Mouse (Mus musculus): ENCODE measurements around the gene Nhlrc2. TPM values are rescaled to one million over a fixed set of nuclear protein-coding genes. Genes with fewer than 3 reads are reported as not detected.
A peak's percentile ranks its signal among the peaks of the same experiment; 100 is the strongest.
"Not testable (repeated sequence)": the region's sequence is repeated elsewhere in the genome, so short reads cannot be mapped to it uniquely, and the experiment has no call there.

Nhlrc2 gene
- 11.1 and 12.0 TPM in 2 replicates for polyA plus RNA-seq (2016; fragmentation: Nextera tagmentation; extraction: Ambion mirVana)

- Histone ChIP-seq H3K9ac (peak within 1 kb of the TSS; percentile 91), H3K9me3 (replicated peaks) (no peaks in the 10 kb centered on the region), H3K4me2 (peak within 1 kb of the TSS; percentile 86), H3K4me1 (peaks cover 51% of the 10 kb centered on the region), H3K27ac (peak within 1 kb of the TSS; percentile 96), H3K27me3 (replicated peaks) (no peaks in the 10 kb centered on the region), H3K36me3 (peaks cover 49% of the 10 kb centered on the region), H3K4me3 (peak within 1 kb of the TSS; percentile 81)
- peak; percentile 83 for ATAC-seq
- 1% methylated on average over 68 of the region's 69 CpGs for WGBS (ENCODE audit: insufficient replicate concordance)
Measured at GRCm38 (mm10) chr19:56548230-56549032, at the start of gene Nhlrc2. TSS of gene Nhlrc2 (plus strand) at chr19:56548261.

GRCm38 (mm10) chr19:56503069-56503468 lies 45.0 kb upstream of the Nhlrc2 start:
- not testable (repeated sequence) for H3K27me3 ChIP-seq (replicated peaks); H3K4me3 ChIP-seq; ATAC-seq; H3K9ac ChIP-seq; H3K4me1 ChIP-seq; H3K36me3 ChIP-seq; H3K4me2 ChIP-seq; H3K9me3 ChIP-seq (replicated peaks); H3K27ac ChIP-seq
- no CpG with 5 or more reads among the region's 5 CpGs for WGBS (ENCODE audit: insufficient replicate concordance)

DNA sequence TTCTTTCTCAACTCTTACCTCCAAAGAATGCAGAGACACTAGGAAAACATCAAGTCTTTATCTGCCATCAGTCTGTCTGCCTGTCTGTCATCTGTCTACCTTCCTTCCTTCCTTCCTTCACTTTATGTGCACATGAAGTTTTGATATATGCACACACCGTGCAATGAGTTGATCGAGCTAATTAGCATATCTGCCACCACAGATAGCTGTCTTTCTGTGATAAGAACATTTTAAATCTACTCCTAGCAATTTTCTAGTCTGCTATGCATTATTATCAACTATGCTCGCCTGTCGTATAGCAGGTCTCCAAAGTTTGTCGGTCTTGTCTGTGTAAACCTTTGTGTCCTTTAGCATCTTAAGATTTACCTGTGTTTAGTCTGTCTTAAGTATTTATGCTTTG lies 44.5 kb upstream of the Nhlrc2 start:
- no CpG with 5 or more reads among the region's 5 CpGs for WGBS (ENCODE audit: insufficient replicate concordance)
- H3K4me2 ChIP-seq; H3K36me3 ChIP-seq; H3K4me1 ChIP-seq; H3K27me3 ChIP-seq (replicated peaks); H3K9me3 ChIP-seq (replicated peaks); ATAC-seq; H3K27ac ChIP-seq; H3K4me3 ChIP-seq; H3K9ac ChIP-seq: not testable (repeated sequence)

DNA sequence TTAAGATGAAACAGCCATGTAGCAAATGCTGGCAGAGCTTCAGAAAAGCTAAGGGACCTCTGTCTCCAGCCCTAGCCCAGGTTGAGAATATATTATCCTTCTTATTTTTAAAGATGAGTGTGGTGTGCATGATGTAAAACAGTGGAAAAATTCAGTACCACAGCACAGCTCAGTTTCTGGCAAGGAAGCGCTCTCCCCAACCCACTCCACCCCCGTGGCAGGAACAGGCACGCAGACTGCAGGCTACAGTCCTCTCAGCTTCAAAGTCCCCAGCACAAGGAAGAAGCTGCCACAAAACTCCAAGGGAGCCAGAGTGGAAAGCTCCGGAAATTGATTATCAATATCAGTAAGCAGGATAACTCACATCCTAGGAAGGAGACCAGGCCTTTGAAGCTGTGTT lies 36.9 kb upstream of the Nhlrc2 start:
- H3K4me2 ChIP-seq; H3K9me3 ChIP-seq (replicated peaks); H3K27ac ChIP-seq; H3K4me1 ChIP-seq; H3K27me3 ChIP-seq (replicated peaks); H3K36me3 ChIP-seq; ATAC-seq; H3K4me3 ChIP-seq; H3K9ac ChIP-seq: not testable (repeated sequence)
- WGBS (ENCODE audit: insufficient replicate concordance), result no CpG with 5 or more reads among the region's 4 CpGs

DNA sequence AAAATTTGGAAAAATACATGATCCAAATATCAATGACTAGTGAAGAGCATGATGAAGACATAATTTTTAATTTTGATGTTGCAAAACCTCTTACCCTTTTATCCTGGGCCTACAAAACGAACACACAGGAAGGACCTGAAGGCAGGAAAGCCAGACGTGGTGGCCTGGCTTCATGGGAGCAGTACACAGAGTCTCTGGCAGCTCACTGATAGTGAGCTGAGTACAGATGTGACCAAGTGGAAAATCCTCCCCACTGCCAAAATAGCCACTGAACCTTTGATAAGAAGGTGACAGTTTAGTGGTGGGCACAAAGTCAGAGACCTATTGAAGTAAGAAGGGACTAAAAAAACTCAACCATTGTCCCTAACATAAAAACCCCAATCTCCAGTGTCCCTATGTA lies 34.5 kb upstream of the Nhlrc2 start:
- WGBS (ENCODE audit: insufficient replicate concordance), result no CpG with 5 or more reads among the region's 2 CpGs
- not testable (repeated sequence) for H3K4me3 ChIP-seq; H3K27me3 ChIP-seq (replicated peaks); H3K27ac ChIP-seq; H3K9ac ChIP-seq; H3K4me2 ChIP-seq; H3K4me1 ChIP-seq; H3K36me3 ChIP-seq; H3K9me3 ChIP-seq (replicated peaks)
- 0 out of 2 replicates have a peak, but pooled peaks have one; percentile 37 for ATAC-seq

DNA sequence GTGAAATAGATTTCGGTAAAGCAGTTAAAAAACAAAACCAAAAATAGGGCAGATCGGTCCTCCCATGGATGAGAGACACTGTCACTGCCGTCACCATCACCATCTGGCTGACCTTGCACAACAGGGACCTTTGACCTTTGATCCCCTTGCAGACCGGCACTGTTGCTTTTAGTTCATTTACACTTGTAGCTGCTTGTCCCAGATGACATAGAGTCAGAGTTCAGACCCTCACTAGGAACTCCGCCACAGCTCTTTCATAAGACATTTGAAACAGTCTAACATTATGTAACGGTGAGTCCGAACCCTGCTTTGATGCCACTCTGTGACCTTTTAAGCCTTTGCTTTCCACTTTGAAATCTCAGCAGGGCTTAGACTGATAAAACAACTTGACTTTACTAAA lies 28.7 kb upstream of the Nhlrc2 start:
- not testable (repeated sequence) for H3K27me3 ChIP-seq (replicated peaks); H3K27ac ChIP-seq; H3K4me3 ChIP-seq; H3K9me3 ChIP-seq (replicated peaks); H3K36me3 ChIP-seq; H3K4me1 ChIP-seq; H3K4me2 ChIP-seq; H3K9ac ChIP-seq; ATAC-seq
- WGBS (ENCODE audit: insufficient replicate concordance), result no CpG with 5 or more reads among the region's 7 CpGs

DNA sequence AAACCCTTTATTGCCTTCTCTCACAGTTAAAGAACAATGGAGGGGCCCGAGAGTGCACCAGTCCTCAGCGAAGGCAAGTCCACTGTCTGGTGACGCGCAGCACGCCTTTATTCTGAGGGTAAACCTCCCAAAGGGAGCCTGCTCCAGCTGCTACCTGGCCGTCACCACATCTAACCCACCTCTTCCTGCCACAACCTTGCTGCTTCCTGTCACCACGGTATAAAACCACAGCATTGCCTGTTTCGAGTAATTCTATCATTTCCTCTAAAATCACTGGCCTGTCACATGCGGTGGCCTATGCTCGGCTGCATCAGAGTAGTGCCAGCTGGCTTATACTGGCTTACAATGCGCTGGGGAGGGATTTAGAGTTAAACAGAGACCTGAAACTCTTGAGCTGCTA lies 17.5 kb upstream of the Nhlrc2 start:
- H3K4me3 ChIP-seq; H3K9me3 ChIP-seq (replicated peaks); ATAC-seq; H3K27me3 ChIP-seq (replicated peaks); H3K27ac ChIP-seq; H3K4me2 ChIP-seq; H3K4me1 ChIP-seq; H3K9ac ChIP-seq: not testable (repeated sequence)
- WGBS (ENCODE audit: insufficient replicate concordance), result no CpG with 5 or more reads among the region's 11 CpGs
- H3K36me3 ChIP-seq, result peaks cover 28% of the 10 kb centered on the region

DNA sequence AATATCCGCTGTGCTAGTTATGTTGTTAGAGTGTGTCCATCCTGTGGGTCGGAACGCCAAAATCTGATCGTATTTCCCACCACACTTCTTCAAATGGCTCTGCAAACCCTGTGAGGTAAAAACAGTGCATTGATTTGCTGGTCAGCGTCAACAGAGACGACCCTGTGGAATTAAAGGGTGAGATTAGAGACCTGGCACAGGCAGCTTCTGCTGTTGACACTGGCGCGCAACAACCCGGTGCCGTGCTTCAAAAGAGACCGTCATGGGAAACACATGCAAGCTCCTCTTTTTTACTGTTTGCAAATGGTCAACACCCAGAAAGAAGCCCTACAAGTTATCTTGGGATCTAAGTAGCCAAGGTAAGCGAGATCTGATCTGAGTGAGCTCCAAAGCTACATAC lies 16.8 kb upstream of the Nhlrc2 start:
- H3K9ac ChIP-seq, result no peak overlapping the region
- no peaks in the 10 kb centered on the region for H3K4me1 ChIP-seq
- H3K27ac ChIP-seq, result no peak overlapping the region
- no peaks in the 10 kb centered on the region for H3K9me3 ChIP-seq (replicated peaks)
- H3K27me3 ChIP-seq (replicated peaks), result no peaks in the 10 kb centered on the region
- WGBS (ENCODE audit: insufficient replicate concordance), result 79% methylated on average over 12 of the region's 12 CpGs
- no peak for ATAC-seq
- H3K4me3 ChIP-seq, result no peak overlapping the region
- H3K4me2 ChIP-seq, result no peak overlapping the region
- H3K36me3 ChIP-seq, result peaks cover 35% of the 10 kb centered on the region

DNA sequence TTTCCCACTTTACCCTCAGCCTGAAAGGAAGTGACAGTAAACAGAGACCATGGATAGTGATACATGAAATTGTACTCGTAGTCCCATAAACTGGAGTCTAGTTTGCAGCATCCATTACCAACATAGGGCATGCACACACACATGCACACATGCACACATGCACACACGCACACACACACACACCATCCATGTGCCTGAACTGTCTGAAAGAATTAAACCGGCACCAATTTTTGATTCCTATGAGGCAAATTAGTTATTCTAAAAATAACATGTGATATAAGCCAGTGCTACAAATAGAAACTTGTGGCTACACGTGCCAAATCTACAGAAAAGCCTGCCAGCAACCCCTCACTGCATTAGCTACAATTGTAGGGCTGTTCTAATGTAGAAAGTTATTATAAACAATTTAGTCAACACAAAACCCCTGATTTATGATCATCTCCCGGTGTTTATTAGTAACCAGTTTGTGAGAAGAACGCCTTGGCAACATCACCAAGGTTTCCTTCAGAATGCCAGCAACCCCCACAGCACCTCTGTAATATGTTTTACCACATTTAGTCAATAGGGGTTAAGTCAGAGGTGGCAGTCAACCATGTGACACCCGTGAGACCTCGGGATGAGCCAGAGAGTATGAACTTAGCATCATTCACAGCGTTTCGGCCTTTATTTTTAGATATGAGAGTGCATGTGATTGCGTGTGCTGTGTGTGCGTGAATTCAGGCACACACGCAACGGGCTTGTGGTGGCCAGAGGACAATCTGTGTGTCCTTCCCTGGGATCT lies 14.6 kb upstream of the Nhlrc2 start:
- no peak overlapping the region for H3K4me3 ChIP-seq
- no peaks in the 10 kb centered on the region for H3K9me3 ChIP-seq (replicated peaks)
- no peaks in the 10 kb centered on the region for H3K27me3 ChIP-seq (replicated peaks)
- H3K36me3 ChIP-seq, result peaks cover 56% of the 10 kb centered on the region
- no peak overlapping the region for H3K27ac ChIP-seq
- H3K4me1 ChIP-seq, result no peaks in the 10 kb centered on the region
- ATAC-seq, result no peak
- WGBS (ENCODE audit: insufficient replicate concordance), result 82% methylated on average over 14 of the region's 14 CpGs
- H3K9ac ChIP-seq, result no peak overlapping the region
- no peak overlapping the region for H3K4me2 ChIP-seq

- no peaks in the 10 kb centered on the region for H3K9me3 ChIP-seq (replicated peaks)
- no peak for ATAC-seq
- H3K27me3 ChIP-seq (replicated peaks), result no peaks in the 10 kb centered on the region
- peaks cover 62% of the 10 kb centered on the region for H3K36me3 ChIP-seq
- no peaks in the 10 kb centered on the region for H3K4me1 ChIP-seq
- no peak overlapping the region for H3K9ac ChIP-seq
- no peak overlapping the region for H3K4me3 ChIP-seq
- WGBS (ENCODE audit: insufficient replicate concordance), result 85% methylated on average over 3 of the region's 3 CpGs
- H3K4me2 ChIP-seq, result no peak overlapping the region
- H3K27ac ChIP-seq, result no peak overlapping the region
Measured at GRCm38 (mm10) chr19:56534337-56534736, 13.7 kb upstream of the Nhlrc2 start.

DNA sequence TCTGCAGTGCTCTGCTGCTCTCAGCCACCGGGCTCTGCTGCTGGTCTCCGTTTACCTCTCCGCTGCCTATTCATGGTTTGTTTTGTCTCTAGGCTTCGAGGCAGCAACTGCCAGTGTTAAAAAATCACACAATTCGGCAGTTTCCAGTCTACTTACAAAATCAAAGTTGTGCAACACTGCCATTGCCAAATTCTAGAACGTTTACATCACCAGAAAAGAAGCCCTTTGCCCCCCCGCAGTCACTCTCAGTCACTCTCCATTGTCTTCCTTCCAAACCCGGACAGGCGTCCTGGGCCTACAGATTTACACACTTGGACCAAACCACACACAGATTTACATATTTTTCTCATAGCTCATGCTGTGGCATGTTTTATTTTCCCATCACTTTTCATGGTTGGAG lies 13.0 kb upstream of the Nhlrc2 start:
- H3K9ac ChIP-seq, result no peak overlapping the region
- H3K36me3 ChIP-seq, result peaks cover 67% of the 10 kb centered on the region
- H3K27ac ChIP-seq, result no peak overlapping the region
- no peak for ATAC-seq
- WGBS (ENCODE audit: insufficient replicate concordance), result 72% methylated on average over 9 of the region's 9 CpGs
- H3K4me2 ChIP-seq, result no peak overlapping the region
- H3K9me3 ChIP-seq (replicated peaks), result no peaks in the 10 kb centered on the region
- H3K27me3 ChIP-seq (replicated peaks), result no peaks in the 10 kb centered on the region
- H3K4me1 ChIP-seq, result no peaks in the 10 kb centered on the region
- no peak overlapping the region for H3K4me3 ChIP-seq

DNA sequence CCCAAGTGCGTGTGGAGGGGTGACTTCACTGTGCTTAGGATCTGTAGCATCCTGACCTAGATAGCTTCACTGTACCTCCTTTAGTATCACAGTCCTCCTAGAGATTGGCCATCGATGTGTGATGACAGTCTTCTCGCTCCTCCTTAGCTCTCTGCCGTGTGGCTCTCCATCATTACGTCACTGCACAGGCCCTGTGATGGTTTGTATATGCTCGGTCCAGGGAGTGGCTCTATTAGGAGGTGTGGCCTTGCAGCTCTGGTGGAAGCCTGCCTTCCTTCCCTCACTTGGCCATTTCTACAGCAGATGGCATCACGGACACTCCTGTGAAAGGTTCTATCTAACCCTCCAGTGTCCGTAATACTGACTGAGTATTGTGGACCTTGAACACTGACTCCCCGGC lies 12.3 kb upstream of the Nhlrc2 start:
- 79% methylated on average over 9 of the region's 9 CpGs for WGBS (ENCODE audit: insufficient replicate concordance)
- Histone ChIP-seq H3K27ac (no peak overlapping the region), H3K9ac (no peak overlapping the region), H3K4me3 (no peak overlapping the region), H3K4me1 (no peaks in the 10 kb centered on the region), H3K36me3 (peaks cover 74% of the 10 kb centered on the region), H3K27me3 (replicated peaks) (no peaks in the 10 kb centered on the region), H3K4me2 (no peak overlapping the region), H3K9me3 (replicated peaks) (no peaks in the 10 kb centered on the region)
- ATAC-seq, result no peak
